Mouse (Mus musculus): ENCODE data around the gene Runx1. TPM values are rescaled to one million over a fixed set of nuclear protein-coding genes. Genes with fewer than 3 reads are reported as not detected.

Runx1 gene
- total and polyA plus RNA-seq, 3 experiments, result 3.1 to 10.9 (median 4.7) TPM

DNA sequence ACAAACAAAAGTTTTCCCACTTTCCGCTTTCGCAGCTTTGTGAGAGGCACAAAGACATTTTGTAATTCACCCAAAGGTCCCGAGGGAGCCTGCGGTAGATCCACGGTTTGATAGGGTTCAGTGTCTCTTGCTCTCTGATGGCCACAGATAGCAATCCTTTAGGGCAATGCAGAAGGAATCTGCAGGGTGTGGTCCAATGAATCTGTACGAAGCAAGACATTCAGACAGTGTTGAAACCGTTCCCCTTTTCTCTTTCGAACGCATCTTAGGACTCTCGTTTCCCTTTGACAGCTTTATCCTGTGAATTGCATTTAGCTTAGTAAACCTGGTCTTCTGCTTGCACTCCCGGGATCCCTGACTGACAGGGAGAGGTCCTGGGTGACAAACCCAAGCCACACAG lies 228.3 kb downstream of the Runx1 start:
- Histone ChIP-seq H3K27ac (ENCODE audit: insufficient read depth, low read depth) (no peak overlapping the region), H3K4me3 (replicated peaks in 1 of 3; ENCODE audit: low read depth in 2 of 3, low read length in 2 of 3, poor library complexity in 1 of 3) (no peak overlapping the region), H3K4me2 (ENCODE audit: insufficient read depth, low read depth, poor library complexity, severe bottlenecking) (no peak overlapping the region), H3K4me1 (ENCODE audit: control insufficient read depth in 1 of 2, insufficient read depth in 2 of 2) (peaks cover 9 to 26% of the 10 kb centered on the region in 2 experiments; a peak in 3 of 4 replicates), H3K36me3 (replicated peaks in 1 of 2; ENCODE audit: control insufficient read depth in 1 of 2, insufficient read depth in 1 of 2, low read length in 1 of 2) (no peaks in the 10 kb centered on the region), H3K9me3 (replicated peaks; ENCODE audit: low read length) (no peaks in the 10 kb centered on the region), H3K27me3 (replicated peaks) (no peaks in the 10 kb centered on the region), H3K9ac (ENCODE audit: insufficient read depth, low read depth) (no peak overlapping the region), H3K79me2 (replicated peaks; ENCODE audit: control insufficient read depth, extremely low read depth, insufficient read depth, poor library complexity, severe bottlenecking) (no peaks in the 10 kb centered on the region)
- dilution Hi-C loops (cut with MboI; ENCODE audit: extremely low pct_ligation_motif_present, extremely low pct_unique_long_range_greater_than_20kb, low sequenced_read_pairs) (no loop called here), in situ Hi-C loops (cut with MboI; ENCODE audit: low pct_ligation_motif_present, low pct_unique_long_range_greater_than_20kb, low sequenced_read_pairs) (no loop called here)
- TF ChIP-seq SIN3A (IDR thresholded peaks at IDR 0.05; ENCODE audit: low read length) (no peak), PAX5 (IDR thresholded peaks at IDR 0.05; ENCODE audit: low read length) (no peak), TBP (conservative IDR thresholded peaks at IDR 0.05; ENCODE audit: low read depth, low read length) (no peak), SMC3 (IDR thresholded peaks at IDR 0.05; ENCODE audit: low read depth, low read length) (no peak), BHLHE40 (IDR thresholded peaks at IDR 0.05; ENCODE audit: low read depth, low read length) (no peak), JUN (IDR thresholded peaks at IDR 0.05; ENCODE audit: insufficient read depth, low read depth, low read length) (no peak), HCFC1 (IDR thresholded peaks at IDR 0.05; ENCODE audit: low read depth, low read length) (no peak), RAD21 (IDR thresholded peaks at IDR 0.05; ENCODE audit: low read depth, low read length) (no peak), ZC3H11A (IDR thresholded peaks at IDR 0.05; ENCODE audit: low read depth, low read length) (no peak), JUND (conservative IDR thresholded peaks at IDR 0.05; ENCODE audit: low read depth, low read length) (no peak), MYC (IDR thresholded peaks at IDR 0.05; ENCODE audit: low read depth, low read length) (no peak), ZMIZ1 (IDR thresholded peaks at IDR 0.05; ENCODE audit: low read depth, low read length) (no peak)
- no peak for DNase-seq (ENCODE audit: extremely low read depth)

DNA sequence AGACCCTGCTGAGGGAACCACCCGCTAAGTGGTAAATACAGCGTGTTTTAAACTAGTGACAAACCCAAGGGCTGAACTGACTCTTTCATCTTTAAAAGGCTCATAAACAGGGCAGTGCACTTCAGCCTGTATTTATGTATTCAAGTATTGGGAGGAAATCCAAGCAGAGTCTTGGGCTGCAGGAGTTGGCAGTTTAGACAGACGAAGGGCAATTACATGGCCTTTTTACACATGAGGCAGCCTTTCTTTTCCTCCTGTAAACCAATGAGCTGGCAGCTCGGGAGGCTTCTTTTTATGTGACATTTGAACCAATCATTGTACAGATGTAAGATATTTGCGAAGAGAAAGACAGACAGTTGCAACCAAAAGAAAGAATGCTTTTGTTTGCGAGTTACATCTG lies 233.7 kb downstream of the Runx1 start:
- Histone ChIP-seq H3K36me3 (replicated peaks in 1 of 2; ENCODE audit: control insufficient read depth in 1 of 2, insufficient read depth in 1 of 2, low read length in 1 of 2) (no peaks in the 10 kb centered on the region), H3K9ac (ENCODE audit: insufficient read depth, low read depth) (no peak overlapping the region), H3K27ac (ENCODE audit: insufficient read depth, low read depth) (no peak overlapping the region), H3K4me3 (replicated peaks in 1 of 3; ENCODE audit: low read depth in 2 of 3, low read length in 2 of 3, poor library complexity in 1 of 3) (no peak overlapping the region), H3K79me2 (replicated peaks; ENCODE audit: control insufficient read depth, extremely low read depth, insufficient read depth, poor library complexity, severe bottlenecking) (no peaks in the 10 kb centered on the region), H3K4me1 (ENCODE audit: control insufficient read depth in 1 of 2, insufficient read depth in 2 of 2) (0 out of 4 replicates have a peak, but pooled peaks cover 0 to 3% of the 10 kb centered on the region in 2 experiments), H3K4me2 (ENCODE audit: insufficient read depth, low read depth, poor library complexity, severe bottlenecking) (no peak overlapping the region), H3K27me3 (replicated peaks) (no peaks in the 10 kb centered on the region), H3K9me3 (replicated peaks; ENCODE audit: low read length) (no peaks in the 10 kb centered on the region)
- DNase-seq (ENCODE audit: extremely low read depth), result no peak
- dilution Hi-C loops (cut with MboI; ENCODE audit: extremely low pct_ligation_motif_present, extremely low pct_unique_long_range_greater_than_20kb, low sequenced_read_pairs) (no loop called here), in situ Hi-C loops (cut with MboI; ENCODE audit: low pct_ligation_motif_present, low pct_unique_long_range_greater_than_20kb, low sequenced_read_pairs) (no loop called here)
- TF ChIP-seq MAFK (IDR thresholded peaks at IDR 0.05; ENCODE audit: insufficient replicate concordance, low read length) (no peak), USF2 (conservative IDR thresholded peaks at IDR 0.05; ENCODE audit: low read depth, low read length) (no peak), JUN (IDR thresholded peaks at IDR 0.05; ENCODE audit: insufficient read depth, low read depth, low read length) (no peak), RAD21 (IDR thresholded peaks at IDR 0.05; ENCODE audit: low read depth, low read length) (no peak), ZKSCAN1 (IDR thresholded peaks at IDR 0.05; ENCODE audit: borderline replicate concordance, low read depth, low read length) (no peak), CHD1 (IDR thresholded peaks at IDR 0.05; ENCODE audit: low read depth, low read length) (no peak), NRF1 (IDR thresholded peaks at IDR 0.05; ENCODE audit: low read depth, low read length) (no peak), HCFC1 (IDR thresholded peaks at IDR 0.05; ENCODE audit: low read depth, low read length) (no peak), UBTF (IDR thresholded peaks at IDR 0.05; ENCODE audit: low read depth, low read length) (no peak), TCF12 (IDR thresholded peaks at IDR 0.05; ENCODE audit: low read depth, low read length) (no peak), GABPA (IDR thresholded peaks at IDR 0.05; ENCODE audit: insufficient replicate concordance, low read depth, low read length) (no peak)
